Mouse (Mus musculus) heart, embryonic 11.5 days (tissue): Measurements from ENCODE around the gene Tars. TPM values are rescaled to one million over a fixed set of nuclear protein-coding genes. Genes with fewer than 3 reads are reported as not detected.

Source experiments
- ATAC-seq: fragments of 200-750 bp; cut with Nextera tagmentation; replicated peaks from 2 replicates; pipeline ENCODE4 v1.8.0; 2017; ENCODE audit warnings: moderate library complexity; ENCODE audit not compliant: insufficient number of reproducible peaks, low FRiP score, low TSS enrichment
- H3K27ac ChIP-seq: fragments of 300-500 bp; sonication (generic); 2 replicates; pipeline ENCODE4 v1.5.1; 2014; ENCODE audit warnings: mild to moderate bottlenecking, low read depth, low read length
- H3K27me3 ChIP-seq: fragments of 300-500 bp; sonication (generic); 2 replicates; pipeline ENCODE4 v1.6.1; 2014; ENCODE audit warnings: mild to moderate bottlenecking, low read length, mixed read lengths; ENCODE audit not compliant: control insufficient read depth, insufficient read depth
- H3K36me3 ChIP-seq: fragments of 300-500 bp; sonication (generic); 2 replicates; pipeline ENCODE4 v1.6.1; 2014; ENCODE audit warnings: mild to moderate bottlenecking, low read length, moderate library complexity, mixed read lengths; ENCODE audit not compliant: control insufficient read depth, insufficient read depth
- H3K4me1 ChIP-seq: fragments of 300-500 bp; sonication (generic); 2 replicates; pipeline ENCODE4 v1.6.1; 2014; ENCODE audit warnings: low read length; ENCODE audit not compliant: control insufficient read depth, insufficient read depth
- H3K4me2 ChIP-seq: fragments of 300-500 bp; sonication (generic); 2 replicates; pipeline ENCODE4 v1.6.1; 2014; ENCODE audit warnings: mild to moderate bottlenecking, moderate library complexity
- H3K4me3 ChIP-seq: fragments of 300-500 bp; sonication (generic); 2 replicates; pipeline ENCODE4 v1.5.1; 2014; ENCODE audit warnings: low read depth, low read length
- H3K9ac ChIP-seq: fragments of 300-500 bp; sonication (generic); 2 replicates; pipeline ENCODE4 v1.6.1; 2014; ENCODE audit warnings: mild to moderate bottlenecking, low read depth, low read length, moderate library complexity
- H3K9me3 ChIP-seq: fragments of 300-500 bp; sonication (generic); replicated peaks from 2 replicates; pipeline ENCODE4 v1.6.1; 2016; ENCODE audit warnings: low read length; ENCODE audit not compliant: control insufficient read depth
- WGBS: fragments of 180-500 bp; shearing (Covaris S2); extraction: QIAGEN DNeasy Blood & Tissue Kit; methylation state at CpG from one replicate; pipeline ENCODE4 v1.1.7; 2014; ENCODE audit not compliant: insufficient replicate concordance; 5-methylcytosine and 5-hydroxymethylcytosine counted together
- polyA plus RNA-seq: library from polyadenylated mRNA; unstranded; fragments of >200 nt; fragmentation: Nextera tagmentation; extraction: Ambion mirVana; gene quantifications from 2 replicates; pipeline ENCODE4 v1.2.1, GENCODE M21; 2014

Tars gene
- polyA plus RNA-seq, 1 experiment from 2014 or later: 52.0 TPM

DNA sequence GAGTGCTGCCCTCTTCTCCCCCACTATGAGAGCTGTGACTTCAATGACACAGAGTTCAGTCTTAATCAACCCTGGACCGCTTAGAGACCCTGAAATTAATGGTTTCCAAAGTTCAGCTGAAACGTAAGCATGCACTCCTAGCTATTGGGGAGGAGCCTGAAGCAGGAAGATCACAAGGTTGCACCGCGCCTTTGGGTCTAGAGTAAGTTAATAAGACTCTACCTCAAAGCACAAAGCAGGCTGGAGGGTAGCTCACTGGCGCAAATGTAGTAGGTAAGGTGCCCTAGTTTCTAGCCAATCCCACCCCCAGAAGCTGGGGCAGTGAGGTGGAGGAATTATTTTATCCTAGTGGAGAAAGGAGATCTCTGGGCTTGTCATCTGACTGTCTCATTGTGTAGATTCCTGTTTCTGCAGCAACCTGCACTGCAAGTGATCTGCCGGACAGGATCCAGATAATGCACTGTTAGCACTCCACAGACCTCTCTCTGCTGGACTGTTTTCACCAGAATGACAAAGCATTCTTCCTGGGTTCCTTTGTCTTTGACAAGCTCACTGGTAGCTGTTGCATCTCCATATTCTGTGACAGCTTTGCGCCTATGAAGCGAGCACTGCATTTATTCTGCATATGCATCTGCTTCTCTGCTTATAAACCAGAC, 19.9 kb downstream of the Tars start:
- 82% methylated on average over 8 of the region's 8 CpGs for WGBS
- Histone ChIP-seq H3K4me3 (no peak overlapping the region), H3K4me2 (no peak overlapping the region), H3K9me3 (no peaks in the 10 kb centered on the region), H3K36me3 (peaks cover 8% of the 10 kb centered on the region), H3K27me3 (no peaks in the 10 kb centered on the region), H3K9ac (no peak overlapping the region), H3K27ac (no peak overlapping the region), H3K4me1 (no peaks in the 10 kb centered on the region)
- ATAC-seq: no peak

DNA sequence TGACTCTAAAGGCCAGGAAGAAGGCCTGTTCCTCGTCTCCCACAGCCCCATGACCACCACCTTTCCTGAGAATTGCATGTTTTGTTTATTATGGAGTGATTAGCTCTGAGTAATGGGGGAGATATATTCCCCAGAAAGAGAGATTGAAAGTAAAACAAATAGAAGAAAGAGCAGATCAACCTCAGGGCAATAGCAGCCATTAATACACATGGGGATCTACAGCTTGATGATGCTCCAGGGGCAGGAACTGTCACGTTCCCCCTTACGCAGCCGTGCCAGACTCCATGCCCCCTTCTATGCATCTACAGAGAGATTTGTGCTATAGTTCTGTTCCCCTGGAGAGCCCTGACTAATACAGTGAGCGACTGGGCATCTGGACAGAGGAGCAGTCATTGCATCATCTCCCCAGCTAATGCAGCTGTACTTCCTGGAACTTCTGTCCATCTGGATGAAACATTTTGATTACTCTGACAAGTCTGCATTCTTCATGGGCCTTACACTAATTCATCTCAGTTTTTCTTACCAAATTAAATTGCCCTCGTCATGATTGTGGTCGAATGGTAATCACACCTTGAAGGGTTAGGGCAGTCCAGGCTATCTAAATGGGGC, 28.9 kb downstream of the Tars start:
- no peak overlapping the region for H3K4me3 ChIP-seq
- 71% methylated on average over 7 of the region's 7 CpGs for WGBS
- no peak for ATAC-seq
- H3K9ac ChIP-seq: no peak overlapping the region
- no peaks in the 10 kb centered on the region for H3K27me3 ChIP-seq
- no peaks in the 10 kb centered on the region for H3K36me3 ChIP-seq
- no peak overlapping the region for H3K4me2 ChIP-seq
- H3K4me1 ChIP-seq: no peaks in the 10 kb centered on the region
- no peak overlapping the region for H3K27ac ChIP-seq
- H3K9me3 ChIP-seq: no peaks in the 10 kb centered on the region

DNA sequence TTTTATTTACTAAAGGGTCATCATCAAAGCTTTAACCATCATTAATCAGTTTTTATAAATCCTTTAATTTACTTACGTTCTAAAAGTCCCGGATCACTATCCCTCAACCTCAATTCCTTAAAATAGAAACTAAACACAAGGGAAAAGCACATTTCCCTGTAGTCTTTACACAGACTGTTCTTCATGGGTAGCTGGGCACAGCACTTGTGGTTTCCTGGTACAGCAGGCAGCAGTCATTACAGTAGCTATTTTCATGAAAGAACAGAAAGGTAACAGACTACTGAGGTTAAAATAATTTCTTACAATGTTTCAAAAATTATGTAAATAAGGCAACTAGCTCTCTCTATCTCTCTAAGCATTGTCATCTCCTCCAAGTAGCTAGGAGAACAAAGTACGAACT, 29.9 kb downstream of the Tars start:
- no peaks in the 10 kb centered on the region for H3K36me3 ChIP-seq
- H3K9ac ChIP-seq: no peak overlapping the region
- no peak overlapping the region for H3K4me3 ChIP-seq
- H3K27ac ChIP-seq: no peak overlapping the region
- H3K4me1 ChIP-seq: no peaks in the 10 kb centered on the region
- H3K4me2 ChIP-seq: no peak overlapping the region
- WGBS: 80% methylated on average over 3 of the region's 3 CpGs
- no peaks in the 10 kb centered on the region for H3K27me3 ChIP-seq
- no peaks in the 10 kb centered on the region for H3K9me3 ChIP-seq
- no peak for ATAC-seq

DNA sequence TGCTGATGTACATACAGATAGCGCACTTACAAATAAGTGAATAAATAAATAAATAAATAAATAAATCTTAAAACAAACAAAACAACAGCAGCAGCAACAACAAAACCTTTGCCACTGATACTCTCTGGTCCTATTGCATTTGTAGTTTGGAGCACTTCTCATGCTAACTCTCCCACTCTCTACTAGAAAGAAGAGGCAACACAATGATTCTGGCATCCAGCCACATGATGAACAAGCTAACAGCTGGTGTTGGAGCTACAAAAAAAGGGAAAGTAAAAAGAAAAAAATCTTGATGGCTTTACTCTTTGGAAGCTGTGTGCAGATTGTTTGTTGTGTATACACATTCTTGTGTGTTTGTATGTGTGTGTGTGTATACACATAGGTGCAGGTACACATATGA, 34.7 kb downstream of the Tars start:
- Histone ChIP-seq H3K4me1 (no peaks in the 10 kb centered on the region), H3K9me3 (no peaks in the 10 kb centered on the region), H3K9ac (no peak overlapping the region), H3K36me3 (no peaks in the 10 kb centered on the region), H3K27me3 (no peaks in the 10 kb centered on the region), H3K27ac (no peak overlapping the region), H3K4me2 (no peak overlapping the region), H3K4me3 (no peak overlapping the region)
- WGBS: 97% methylated on average over 1 of the region's 1 CpGs
- no peak for ATAC-seq

DNA sequence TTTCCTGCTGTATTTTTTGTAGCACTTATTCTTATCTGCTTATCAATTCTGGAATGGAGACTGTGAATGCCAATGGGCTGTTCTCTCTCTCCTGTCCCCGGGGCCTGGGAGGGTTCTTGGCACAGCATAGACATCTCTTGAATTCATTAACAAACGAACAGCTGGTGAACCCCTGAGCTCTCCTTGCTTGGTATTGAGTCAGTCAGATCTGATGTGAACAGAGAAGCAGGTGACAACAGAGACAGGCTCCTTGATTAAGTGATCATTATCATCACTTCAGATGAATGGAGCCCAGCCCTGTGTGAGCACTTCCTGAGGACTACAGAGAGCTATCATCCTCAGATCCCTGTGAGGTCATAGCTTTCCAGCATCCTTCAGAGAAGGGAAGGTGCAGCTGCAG, 35.4 kb downstream of the Tars start:
- H3K4me1 ChIP-seq: no peaks in the 10 kb centered on the region

DNA sequence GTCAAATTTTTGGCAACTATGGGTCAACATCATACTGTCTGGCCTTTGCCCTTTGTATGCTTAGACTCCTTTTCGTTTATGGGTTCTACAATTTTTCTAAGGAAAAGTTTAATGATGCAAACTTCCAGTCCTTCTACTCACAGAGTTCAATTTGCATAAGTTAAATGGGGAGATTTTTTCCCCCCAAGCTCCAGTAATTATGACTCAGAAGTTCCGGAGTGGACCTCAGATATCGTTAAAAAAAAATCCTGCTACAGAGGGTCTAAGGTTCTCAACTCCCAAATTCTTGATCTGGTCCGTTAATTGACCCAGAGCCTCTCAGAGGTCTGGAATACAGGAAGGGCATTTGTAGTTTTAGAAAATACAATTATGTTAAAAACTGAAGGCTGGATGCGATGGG, 37.6 kb downstream of the Tars start:
- Histone ChIP-seq H3K9me3 (no peaks in the 10 kb centered on the region), H3K27me3 (no peaks in the 10 kb centered on the region), H3K4me2 (no peak overlapping the region), H3K4me1 (no peaks in the 10 kb centered on the region), H3K36me3 (no peaks in the 10 kb centered on the region), H3K27ac (no peak overlapping the region), H3K9ac (no peak overlapping the region), H3K4me3 (no peak overlapping the region)
- no peak for ATAC-seq
- WGBS: 80% methylated on average over 5 of the region's 5 CpGs

More for the DNA sequence above, 35.4 kb downstream of the Tars start:
- Histone ChIP-seq H3K36me3 (no peaks in the 10 kb centered on the region), H3K4me2 (no peak overlapping the region), H3K27ac (no peak overlapping the region), H3K27me3 (no peaks in the 10 kb centered on the region), H3K9me3 (no peaks in the 10 kb centered on the region), H3K9ac (no peak overlapping the region), H3K4me3 (no peak overlapping the region)
- WGBS: 27% methylated on average over 2 of the region's 2 CpGs
- no peak for ATAC-seq

DNA sequence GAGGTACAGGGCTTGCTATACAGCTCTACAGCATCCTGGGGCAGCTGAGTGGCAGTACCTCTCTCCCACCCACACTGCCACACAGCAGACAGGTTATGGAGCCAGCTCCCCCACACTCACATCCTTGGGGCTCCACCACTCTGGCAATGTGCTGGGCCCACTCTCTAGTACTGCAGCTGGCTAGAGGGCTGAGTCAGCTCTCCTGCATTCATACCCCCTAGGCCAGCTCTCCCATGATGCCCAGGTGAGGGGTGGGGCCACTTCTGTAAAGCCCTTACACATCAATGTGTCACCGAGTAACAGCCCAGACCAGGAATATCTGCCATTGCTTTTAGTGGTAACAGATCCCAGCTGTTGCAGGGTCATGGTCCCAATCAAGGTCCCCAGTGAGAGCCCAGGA, 38.6 kb downstream of the Tars start:
- 65% methylated on average over 1 of the region's 1 CpGs for WGBS
- Histone ChIP-seq H3K9me3 (no peaks in the 10 kb centered on the region), H3K4me2 (no peak overlapping the region), H3K4me3 (no peak overlapping the region), H3K9ac (no peak overlapping the region), H3K36me3 (no peaks in the 10 kb centered on the region), H3K4me1 (no peaks in the 10 kb centered on the region), H3K27me3 (no peaks in the 10 kb centered on the region), H3K27ac (no peak overlapping the region)
- no peak for ATAC-seq

DNA sequence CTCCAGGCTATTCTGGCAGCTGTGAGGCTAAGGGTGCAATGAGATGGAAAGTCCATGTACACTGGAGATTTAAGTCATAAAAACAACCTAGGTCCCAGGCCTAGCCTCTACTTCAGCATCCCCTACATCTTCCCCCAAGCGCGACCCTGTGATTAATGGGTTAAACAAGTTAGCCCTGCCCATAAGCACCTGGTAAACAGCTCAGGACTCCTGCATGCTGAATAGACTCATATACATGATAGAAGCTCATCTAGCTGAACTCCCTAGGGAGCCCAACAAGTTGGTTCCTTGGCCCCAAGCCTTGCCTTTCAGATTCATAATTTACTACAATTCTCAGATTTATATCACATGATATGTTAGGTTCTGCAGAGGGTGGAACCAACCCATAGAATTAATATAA, 42.0 kb downstream of the Tars start:
- WGBS: 81% methylated on average over 2 of the region's 2 CpGs
- Histone ChIP-seq H3K4me1 (no peaks in the 10 kb centered on the region), H3K4me3 (no peak overlapping the region), H3K4me2 (no peak overlapping the region), H3K9me3 (no peaks in the 10 kb centered on the region), H3K9ac (no peak overlapping the region), H3K27me3 (no peaks in the 10 kb centered on the region), H3K36me3 (no peaks in the 10 kb centered on the region), H3K27ac (no peak overlapping the region)
- ATAC-seq: no peak

DNA sequence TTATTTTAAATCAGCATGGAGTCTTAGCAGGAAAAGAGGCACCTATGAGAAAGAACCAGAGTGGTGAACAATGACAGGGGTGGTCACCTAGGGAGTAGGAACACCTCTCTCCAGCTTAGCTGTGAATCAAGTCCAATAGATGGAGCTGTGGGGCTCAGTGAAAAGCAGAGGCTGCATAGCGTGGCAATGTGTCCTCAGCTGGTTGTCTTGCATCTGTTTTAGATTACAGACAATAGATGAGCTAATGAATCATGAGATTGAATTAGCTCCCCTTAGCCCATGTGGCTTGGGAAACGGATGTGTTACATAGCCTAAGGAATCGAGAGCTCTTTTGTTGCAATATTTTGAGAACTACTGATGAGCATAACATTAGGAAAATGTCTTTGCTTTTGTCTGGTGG, 43.6 kb downstream of the Tars start:
- H3K9ac ChIP-seq: no peak overlapping the region
- H3K36me3 ChIP-seq: no peaks in the 10 kb centered on the region
- no peaks in the 10 kb centered on the region for H3K4me1 ChIP-seq
- H3K9me3 ChIP-seq: no peaks in the 10 kb centered on the region
- no peak overlapping the region for H3K4me2 ChIP-seq
- no peak overlapping the region for H3K27ac ChIP-seq
- H3K4me3 ChIP-seq: no peak overlapping the region
- 73% methylated on average over 3 of the region's 3 CpGs for WGBS
- no peaks in the 10 kb centered on the region for H3K27me3 ChIP-seq
- no peak for ATAC-seq
